Mouse (Mus musculus): ENCODE data around the gene Hdgfl2. TPM values are rescaled to one million over a fixed set of nuclear protein-coding genes. Genes with fewer than 3 reads are reported as not detected.
"Not testable (repeated sequence)": the region's sequence is repeated elsewhere in the genome, so short reads cannot be mapped to it uniquely, and the experiment has no call there.

Hdgfl2 gene
- polyA plus RNA-seq, 1 experiment from 2014 or later = 113 TPM

DNA sequence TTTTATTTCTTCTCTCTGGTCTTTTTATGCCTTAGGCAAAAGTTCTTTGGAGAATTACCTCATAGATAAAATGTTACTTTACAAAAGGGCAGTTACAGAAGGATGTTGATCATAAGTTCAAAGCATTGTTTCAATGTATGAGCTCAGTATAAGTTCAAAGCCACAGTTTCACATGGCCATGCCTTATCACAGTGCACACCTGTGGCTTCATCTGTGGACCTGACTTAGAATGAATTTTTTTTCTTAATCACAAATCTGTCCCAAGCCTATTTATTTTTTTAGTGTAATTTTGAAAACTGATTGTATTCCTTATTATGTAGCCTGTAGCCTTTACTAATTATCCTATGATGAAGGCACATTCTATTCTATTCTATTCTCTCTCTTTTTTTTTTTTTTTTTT is 24.5 kb upstream of the Hdgfl2 start:
- H3K4me3 ChIP-seq (replicated peaks; ENCODE audit: low read depth, low read length) = no peak overlapping the region
- peaks cover 17% of the 10 kb centered on the region for H3K36me3 ChIP-seq (ENCODE audit: control insufficient read depth, insufficient read depth, low read length)
- DNase-seq (no peak), ATAC-seq (ENCODE audit: low FRiP score, low TSS enrichment) (no peak)
- H3K4me2 ChIP-seq (ENCODE audit: low read length) = no peak overlapping the region
- no peak overlapping the region for H3K27ac ChIP-seq (replicated peaks; ENCODE audit: low read depth, low read length)
- H3K4me1 ChIP-seq (ENCODE audit: control insufficient read depth, insufficient read depth, low read length) = no peaks in the 10 kb centered on the region
- no peaks in the 10 kb centered on the region for H3K27me3 ChIP-seq (ENCODE audit: control insufficient read depth, insufficient read depth, low read length)
- no peak overlapping the region for H3K9ac ChIP-seq (replicated peaks; ENCODE audit: low read length)
- no peaks in the 10 kb centered on the region for H3K9me3 ChIP-seq (ENCODE audit: control insufficient read depth, low read length)

DNA sequence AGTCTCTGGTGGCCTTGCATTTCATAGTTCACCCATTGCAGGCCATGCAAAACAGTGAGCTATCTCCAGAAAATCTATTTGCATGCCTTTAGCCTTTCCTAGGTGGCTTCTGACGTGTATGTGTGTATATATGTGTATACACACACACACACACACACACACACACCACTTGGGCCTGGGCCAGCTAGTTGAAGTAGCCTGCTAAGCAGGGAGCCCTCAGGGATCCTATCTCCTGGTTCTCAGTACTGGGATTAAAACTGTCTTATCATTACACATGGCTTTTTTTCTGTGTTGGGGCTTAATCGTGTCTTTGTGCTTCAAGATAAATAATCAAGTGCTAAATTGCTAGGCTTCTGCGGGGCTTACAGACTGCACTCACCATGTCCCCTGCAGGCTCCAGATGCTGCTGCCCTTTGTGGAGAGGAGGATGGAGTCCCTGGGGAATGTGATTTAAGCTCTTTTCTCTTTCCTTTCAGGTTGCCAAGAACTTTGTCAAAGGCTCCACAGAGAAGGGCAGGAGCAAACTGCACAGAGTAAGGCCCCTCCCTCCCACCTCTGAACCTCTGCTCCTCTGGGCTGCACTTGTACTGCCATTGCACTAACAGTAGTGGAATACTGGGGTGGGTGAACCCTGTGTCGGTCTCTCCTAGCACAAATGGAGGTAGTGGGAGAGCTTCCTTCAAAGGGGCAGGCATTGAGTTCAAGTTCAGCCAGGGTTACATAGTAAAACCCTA is 23.3 kb upstream of the Hdgfl2 start:
- H3K27ac ChIP-seq (replicated peaks; ENCODE audit: low read depth, low read length) = 0 out of 2 replicates have a peak overlapping the region, but pooled peaks have one; percentile 26

DNA sequence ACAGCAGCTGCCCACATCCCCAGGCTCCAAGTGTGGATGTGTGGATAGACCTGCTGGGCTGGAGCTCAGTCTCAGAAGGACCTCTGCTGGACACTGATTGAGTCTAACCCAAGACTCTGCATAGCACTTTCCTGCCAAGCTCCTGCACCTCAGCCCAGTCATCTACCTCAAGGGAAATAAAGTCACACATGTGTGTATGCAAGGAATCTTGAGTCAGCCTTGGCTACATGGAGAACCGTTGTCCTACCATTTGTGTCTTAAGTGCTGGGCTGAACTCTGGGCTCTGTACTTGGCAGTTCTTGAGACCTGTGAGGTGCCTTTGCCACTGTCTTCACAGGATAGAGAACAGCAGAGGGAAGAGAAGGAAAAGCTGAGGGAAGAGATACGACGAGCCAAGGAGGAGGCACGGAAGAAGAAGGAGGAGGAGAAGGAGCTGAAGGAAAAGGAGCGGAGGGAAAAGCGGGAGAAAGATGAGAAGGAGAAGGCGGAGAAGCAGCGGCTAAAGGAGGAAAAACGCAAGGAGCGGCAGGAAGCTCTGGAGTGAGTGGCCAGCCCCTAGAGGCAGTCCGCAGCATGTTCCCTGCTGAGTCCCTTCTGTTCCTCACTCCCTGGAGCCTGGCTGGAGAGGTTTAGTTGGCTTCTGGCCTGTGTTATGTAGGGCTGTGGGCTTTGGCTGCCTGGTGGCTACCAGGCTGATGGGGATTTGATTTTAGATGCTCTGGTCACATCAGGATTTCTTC is 21.9 kb upstream of the Hdgfl2 start:
- Histone ChIP-seq H3K4me3 (replicated peaks; ENCODE audit: low read depth, low read length) (no peak overlapping the region), H3K4me2 (ENCODE audit: low read length) (no peak overlapping the region), H3K4me1 (ENCODE audit: control insufficient read depth, insufficient read depth, low read length) (no peaks in the 10 kb centered on the region), H3K9ac (replicated peaks; ENCODE audit: low read length) (no peak overlapping the region), H3K27ac (replicated peaks; ENCODE audit: low read depth, low read length) (no peak overlapping the region), H3K27me3 (ENCODE audit: control insufficient read depth, insufficient read depth, low read length) (no peaks in the 10 kb centered on the region), H3K9me3 (ENCODE audit: control insufficient read depth, low read length) (no peaks in the 10 kb centered on the region), H3K36me3 (ENCODE audit: control insufficient read depth, insufficient read depth, low read length) (peaks cover 20% of the 10 kb centered on the region)
- WGBS = 79% methylated on average over 11 of the region's 11 CpGs
- no peak for DNase-seq
- no peak for ATAC-seq (ENCODE audit: low FRiP score, low TSS enrichment)

More for the DNA sequence above, 23.3 kb upstream of the Hdgfl2 start:
- no peaks in the 10 kb centered on the region for H3K9me3 ChIP-seq (ENCODE audit: control insufficient read depth, low read length)
- WGBS = 53% methylated on average over 4 of the region's 4 CpGs
- H3K9ac ChIP-seq (replicated peaks; ENCODE audit: low read length) = no peak overlapping the region
- H3K4me2 ChIP-seq (ENCODE audit: low read length) = no peak overlapping the region
- H3K36me3 ChIP-seq (ENCODE audit: control insufficient read depth, insufficient read depth, low read length) = peaks cover 17% of the 10 kb centered on the region
- peak; percentile 61 for DNase-seq
- no peaks in the 10 kb centered on the region for H3K4me1 ChIP-seq (ENCODE audit: control insufficient read depth, insufficient read depth, low read length)
- H3K27me3 ChIP-seq (ENCODE audit: control insufficient read depth, insufficient read depth, low read length) = no peaks in the 10 kb centered on the region
- no peak overlapping the region for H3K4me3 ChIP-seq (replicated peaks; ENCODE audit: low read depth, low read length)
- peak; percentile 65 for ATAC-seq (ENCODE audit: low FRiP score, low TSS enrichment)

DNA sequence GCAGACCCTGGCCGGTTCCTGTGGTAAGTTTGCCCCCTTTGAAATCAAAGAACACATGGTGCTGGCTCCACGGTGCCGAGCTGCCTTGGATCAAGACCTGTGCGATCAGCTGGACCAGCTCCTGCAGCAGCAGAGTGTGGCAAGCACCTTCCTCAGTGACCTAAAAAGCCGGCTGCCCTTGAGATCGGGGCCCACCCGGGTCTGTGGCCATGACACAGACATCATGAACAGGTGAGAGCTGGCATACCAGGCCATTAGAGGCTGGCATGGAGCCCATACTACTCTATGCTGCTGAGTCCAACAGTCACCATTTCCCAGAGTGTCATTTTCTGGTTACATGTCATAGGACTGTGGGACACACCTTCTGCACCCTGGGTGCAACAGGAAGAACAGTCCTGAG is 17.4 kb upstream of the Hdgfl2 start:
- no peaks in the 10 kb centered on the region for H3K27me3 ChIP-seq (ENCODE audit: control insufficient read depth, insufficient read depth, low read length)
- no peak overlapping the region for H3K4me3 ChIP-seq (replicated peaks; ENCODE audit: low read depth, low read length)
- H3K9ac ChIP-seq (replicated peaks; ENCODE audit: low read length) = no peak overlapping the region
- peaks cover 51% of the 10 kb centered on the region for H3K36me3 ChIP-seq (ENCODE audit: control insufficient read depth, insufficient read depth, low read length)
- no peak overlapping the region for H3K4me2 ChIP-seq (ENCODE audit: low read length)
- ATAC-seq (ENCODE audit: low FRiP score, low TSS enrichment) (no peak), DNase-seq (no peak)
- no peak overlapping the region for H3K27ac ChIP-seq (replicated peaks; ENCODE audit: low read depth, low read length)
- H3K4me1 ChIP-seq (ENCODE audit: control insufficient read depth, insufficient read depth, low read length) = no peaks in the 10 kb centered on the region
- WGBS = 95% methylated on average over 7 of the region's 7 CpGs
- H3K9me3 ChIP-seq (ENCODE audit: control insufficient read depth, low read length) = no peaks in the 10 kb centered on the region

DNA sequence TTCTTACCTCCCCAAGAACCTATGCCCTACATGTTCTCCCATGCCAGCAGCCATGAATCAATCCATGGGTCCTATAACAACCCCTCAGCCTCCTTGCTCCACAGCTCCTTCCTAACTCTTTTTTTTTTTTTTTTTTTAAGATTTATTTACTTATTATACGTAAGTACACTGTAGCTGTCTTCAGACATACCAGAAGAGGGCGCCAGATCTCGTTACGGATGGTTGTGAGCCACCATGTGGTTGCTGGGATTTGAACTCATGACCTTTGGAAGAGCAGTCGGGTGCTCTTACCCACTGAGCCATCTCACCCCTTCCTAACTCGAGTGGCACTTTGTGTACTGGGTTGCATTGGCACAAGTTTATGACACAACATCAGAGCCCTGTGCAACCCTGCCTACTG is 13.7 kb upstream of the Hdgfl2 start:
- H3K4me1 ChIP-seq (ENCODE audit: control insufficient read depth, insufficient read depth, low read length); H3K9ac ChIP-seq (replicated peaks; ENCODE audit: low read length); H3K4me3 ChIP-seq (replicated peaks; ENCODE audit: low read depth, low read length); H3K27me3 ChIP-seq (ENCODE audit: control insufficient read depth, insufficient read depth, low read length); H3K4me2 ChIP-seq (ENCODE audit: low read length); H3K9me3 ChIP-seq (ENCODE audit: control insufficient read depth, low read length); ATAC-seq (ENCODE audit: low FRiP score, low TSS enrichment); DNase-seq; H3K27ac ChIP-seq (replicated peaks; ENCODE audit: low read depth, low read length): not testable (repeated sequence)
- WGBS = 88% methylated on average over 6 of the region's 6 CpGs
- peaks cover 74% of the 10 kb centered on the region for H3K36me3 ChIP-seq (ENCODE audit: control insufficient read depth, insufficient read depth, low read length)

DNA sequence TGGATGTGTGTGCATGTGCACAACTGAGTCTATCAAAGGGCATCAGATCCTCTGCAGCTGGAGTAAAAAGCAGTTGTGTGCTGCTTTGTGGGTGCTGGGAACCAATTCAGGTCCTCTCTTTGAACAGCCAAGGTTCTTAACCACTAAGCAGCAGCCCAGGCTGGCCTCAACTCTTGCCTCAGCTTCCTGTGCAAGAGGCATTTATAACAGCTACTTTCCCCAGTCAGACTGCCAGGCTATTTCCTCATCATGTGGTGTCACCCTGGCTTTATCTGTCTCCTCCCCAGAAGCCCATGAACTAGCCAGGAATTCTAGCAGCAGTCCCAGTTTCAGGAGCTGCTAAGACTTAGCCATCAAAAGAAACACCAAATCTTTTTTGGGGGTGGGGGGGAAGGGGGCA is 13.0 kb upstream of the Hdgfl2 start:
- no peak overlapping the region for H3K27ac ChIP-seq (replicated peaks; ENCODE audit: low read depth, low read length)
- H3K4me3 ChIP-seq (replicated peaks; ENCODE audit: low read depth, low read length) = no peak overlapping the region
- H3K36me3 ChIP-seq (ENCODE audit: control insufficient read depth, insufficient read depth, low read length) = peaks cover 81% of the 10 kb centered on the region
- no peaks in the 10 kb centered on the region for H3K27me3 ChIP-seq (ENCODE audit: control insufficient read depth, insufficient read depth, low read length)
- no peak for DNase-seq
- no peak overlapping the region for H3K4me2 ChIP-seq (ENCODE audit: low read length)
- no peak for ATAC-seq (ENCODE audit: low FRiP score, low TSS enrichment)
- H3K4me1 ChIP-seq (ENCODE audit: control insufficient read depth, insufficient read depth, low read length) = no peaks in the 10 kb centered on the region
- no peak overlapping the region for H3K9ac ChIP-seq (replicated peaks; ENCODE audit: low read length)
- no peaks in the 10 kb centered on the region for H3K9me3 ChIP-seq (ENCODE audit: control insufficient read depth, low read length)

DNA sequence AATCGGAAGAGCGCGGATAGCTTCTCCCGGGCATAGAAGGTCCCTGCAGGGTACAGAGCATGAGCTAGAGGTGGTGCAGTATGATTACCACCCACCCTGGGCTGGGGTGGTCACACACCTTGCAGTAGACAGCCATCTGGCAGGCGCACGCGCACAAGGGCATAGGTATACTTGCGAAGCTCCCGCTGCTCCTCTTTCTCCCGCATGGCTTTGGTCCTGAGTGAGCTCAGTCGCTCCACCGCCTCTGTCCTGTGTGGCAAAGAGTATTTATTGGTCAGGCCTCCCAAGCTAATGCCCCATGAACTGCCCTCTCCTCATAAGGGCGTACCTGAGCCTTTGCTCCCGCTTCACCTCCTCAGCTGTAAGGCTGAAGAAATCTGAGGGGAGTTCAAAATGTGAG is 10.4 kb upstream of the Hdgfl2 start:
- H3K4me1 ChIP-seq (ENCODE audit: control insufficient read depth, insufficient read depth, low read length) = peaks cover 3% of the 10 kb centered on the region
- no peaks in the 10 kb centered on the region for H3K27me3 ChIP-seq (ENCODE audit: control insufficient read depth, insufficient read depth, low read length)
- DNase-seq = no peak
- H3K27ac ChIP-seq (replicated peaks; ENCODE audit: low read depth, low read length) = no peak overlapping the region
- H3K36me3 ChIP-seq (ENCODE audit: control insufficient read depth, insufficient read depth, low read length) = peaks cover 79% of the 10 kb centered on the region
- no peak overlapping the region for H3K4me3 ChIP-seq (replicated peaks; ENCODE audit: low read depth, low read length)
- H3K9me3 ChIP-seq (ENCODE audit: control insufficient read depth, low read length) = no peaks in the 10 kb centered on the region
- H3K9ac ChIP-seq (replicated peaks; ENCODE audit: low read length) = no peak overlapping the region
- H3K4me2 ChIP-seq (ENCODE audit: low read length) = no peak overlapping the region
- 96% methylated on average over 14 of the region's 14 CpGs for WGBS
- ATAC-seq (ENCODE audit: low FRiP score, low TSS enrichment) = no peak

DNA sequence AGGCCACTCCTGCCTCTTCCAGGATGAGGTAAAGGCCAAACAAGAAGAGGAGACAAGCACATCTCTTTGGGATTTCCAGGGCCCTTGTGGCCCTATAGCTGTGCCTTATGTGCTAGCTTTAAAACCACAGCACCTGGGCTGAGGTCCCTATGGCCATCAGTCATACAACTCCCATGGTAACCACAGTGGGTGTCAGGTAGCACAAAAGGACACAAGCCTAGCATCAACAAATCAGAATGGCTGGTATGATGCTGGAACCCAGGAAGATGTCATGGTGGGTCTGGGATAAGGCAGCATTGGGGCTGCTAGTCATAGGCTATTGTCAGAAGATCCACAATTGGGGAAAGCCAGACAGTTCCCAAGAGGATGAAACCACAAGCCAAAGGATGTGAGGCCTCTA is 8.3 kb upstream of the Hdgfl2 start:
- H3K4me2 ChIP-seq (ENCODE audit: low read length) = no peak overlapping the region
- no peak for DNase-seq
- H3K4me3 ChIP-seq (replicated peaks; ENCODE audit: low read depth, low read length) = no peak overlapping the region
- ATAC-seq (ENCODE audit: low FRiP score, low TSS enrichment) = no peak
- H3K4me1 ChIP-seq (ENCODE audit: control insufficient read depth, insufficient read depth, low read length) = peaks cover 10% of the 10 kb centered on the region
- H3K27ac ChIP-seq (replicated peaks; ENCODE audit: low read depth, low read length) = no peak overlapping the region
- H3K36me3 ChIP-seq (ENCODE audit: control insufficient read depth, insufficient read depth, low read length) = peaks cover 68% of the 10 kb centered on the region
- H3K27me3 ChIP-seq (ENCODE audit: control insufficient read depth, insufficient read depth, low read length) = no peaks in the 10 kb centered on the region
- H3K9me3 ChIP-seq (ENCODE audit: control insufficient read depth, low read length) = no peaks in the 10 kb centered on the region
- no peak overlapping the region for H3K9ac ChIP-seq (replicated peaks; ENCODE audit: low read length)

DNA sequence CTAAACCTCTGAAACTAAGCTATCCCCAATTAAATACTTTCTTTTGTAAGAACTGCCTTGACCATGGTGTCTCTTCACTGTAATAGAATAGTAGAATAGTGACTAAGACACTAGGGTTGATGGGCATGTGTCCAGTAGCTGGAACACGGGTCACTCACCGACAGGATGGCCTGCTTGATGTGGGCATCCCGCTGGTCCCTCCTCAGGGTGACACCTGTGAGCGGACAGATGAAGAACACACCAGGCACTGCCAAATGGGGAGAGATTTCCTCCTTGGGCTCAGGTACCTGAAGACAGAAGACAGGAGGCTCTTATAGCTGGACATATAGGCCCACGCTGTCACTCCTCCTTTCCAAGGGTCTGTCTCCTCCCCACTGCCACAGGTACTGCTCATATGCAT is 7.2 kb upstream of the Hdgfl2 start:
- Histone ChIP-seq H3K4me1 (ENCODE audit: control insufficient read depth, insufficient read depth, low read length) (peaks cover 10% of the 10 kb centered on the region), H3K4me2 (ENCODE audit: low read length) (no peak overlapping the region), H3K9ac (replicated peaks; ENCODE audit: low read length) (no peak overlapping the region), H3K9me3 (ENCODE audit: control insufficient read depth, low read length) (no peaks in the 10 kb centered on the region), H3K27ac (replicated peaks; ENCODE audit: low read depth, low read length) (no peak overlapping the region), H3K36me3 (ENCODE audit: control insufficient read depth, insufficient read depth, low read length) (peaks cover 60% of the 10 kb centered on the region), H3K27me3 (ENCODE audit: control insufficient read depth, insufficient read depth, low read length) (no peaks in the 10 kb centered on the region), H3K4me3 (replicated peaks; ENCODE audit: low read depth, low read length) (no peak overlapping the region)
- WGBS = 93% methylated on average over 5 of the region's 5 CpGs
- no peak for ATAC-seq (ENCODE audit: low FRiP score, low TSS enrichment)
- no peak for DNase-seq
